Mouse (Mus musculus) bone marrow, adult 2 months (tissue): Measurements from ENCODE around the gene Sh2d1b2.

Source experiments
- CTCF ChIP-seq: fragments of 200-500 bp; IDR thresholded peaks from 2 replicates; pipeline ENCODE4 v1.5.1; 2011; ENCODE audit warnings: low read length, control low read depth; ENCODE audit not compliant: control insufficient read depth, insufficient read depth
- POLR2A ChIP-seq: fragments of 200-500 bp; IDR thresholded peaks from 2 replicates; pipeline ENCODE4 v1.6.1; 2011; ENCODE audit warnings: low read depth, mild to moderate bottlenecking, control low read depth, low read length, borderline replicate concordance; ENCODE audit not compliant: control insufficient read depth

GRCm38 (mm10) chr1:170186531-170186930 is 46.0 kb upstream of the Sh2d1b2 start:
- TF ChIP-seq CTCF (no peak), POLR2A (no peak)
